21 mouse cellular contexts compared by ENCODE assay signal in genomic region chr4:48239046-48239445, GRCm38 (mm10).
"Had no signal": no experiment of that assay in that cellular context is flagged by ENCODE, and none has a peak within 500 bp of the region (broad histone marks: within the 10 kb centered on the region; RNA-seq: fewer than 3 reads in every experiment).

No protein-coding gene starts in this region.

- H3K4me2 ChIP-seq: kidney, embryonic 15.5 days; liver, embryonic 13.5 days; lung, embryonic 14.5 days; midbrain, embryonic 13.5 days; neural tube, embryonic 13.5 days had no signal

- H3K27me3 ChIP-seq: kidney, embryonic 15.5 days; liver, embryonic 13.5 days; megakaryocyte, embryonic 14.5 days; midbrain, embryonic 13.5 days; neural tube, embryonic 13.5 days had no signal

- H3K4me1 ChIP-seq: kidney, embryonic 15.5 days; liver, embryonic 13.5 days; midbrain, embryonic 10.5 days; midbrain, embryonic 13.5 days; neural tube, embryonic 13.5 days had no signal

- DNase-seq: kidney, adult 11 months; kidney, adult 8-10 months; kidney, postnatal 10 days; kidney, postnatal 36 days; layer of hippocampus, postnatal 36 days; liver, embryonic 13.5 days; lung, embryonic 14.5 days; retina, postnatal 1 day; right cerebral cortex, postnatal 4 days; thymus, adult 2 months; thymus, postnatal 14 days; thymus, postnatal 4 days had no signal

- H3K4me3 ChIP-seq: kidney, embryonic 15.5 days; left cerebral cortex, adult 2 months; liver, embryonic 13.5 days; megakaryocyte, embryonic 14.5 days; midbrain, embryonic 10.5 days; midbrain, embryonic 13.5 days; myocyte; neural tube, embryonic 13.5 days had no signal

- H3K9ac ChIP-seq: kidney, embryonic 15.5 days; liver, embryonic 13.5 days; lung, embryonic 14.5 days; midbrain, embryonic 13.5 days; neural tube, embryonic 13.5 days had no signal

- H3K9me3 ChIP-seq: kidney, embryonic 15.5 days; liver, embryonic 13.5 days; megakaryocyte, embryonic 14.5 days; midbrain, embryonic 10.5 days; midbrain, embryonic 13.5 days; neural tube, embryonic 13.5 days had no signal

- H3K27ac ChIP-seq: kidney, embryonic 15.5 days; left cerebral cortex, adult 2 months; liver, embryonic 13.5 days; midbrain, embryonic 10.5 days; midbrain, embryonic 13.5 days; neural tube, embryonic 13.5 days; stomach, postnatal 0 days had no signal

- ATAC-seq: midbrain, embryonic 13.5 days; midbrain, embryonic 16.5 days had no signal
